ENCODE assay signal across 1 mouse cellular context in the genomic region with DNA sequence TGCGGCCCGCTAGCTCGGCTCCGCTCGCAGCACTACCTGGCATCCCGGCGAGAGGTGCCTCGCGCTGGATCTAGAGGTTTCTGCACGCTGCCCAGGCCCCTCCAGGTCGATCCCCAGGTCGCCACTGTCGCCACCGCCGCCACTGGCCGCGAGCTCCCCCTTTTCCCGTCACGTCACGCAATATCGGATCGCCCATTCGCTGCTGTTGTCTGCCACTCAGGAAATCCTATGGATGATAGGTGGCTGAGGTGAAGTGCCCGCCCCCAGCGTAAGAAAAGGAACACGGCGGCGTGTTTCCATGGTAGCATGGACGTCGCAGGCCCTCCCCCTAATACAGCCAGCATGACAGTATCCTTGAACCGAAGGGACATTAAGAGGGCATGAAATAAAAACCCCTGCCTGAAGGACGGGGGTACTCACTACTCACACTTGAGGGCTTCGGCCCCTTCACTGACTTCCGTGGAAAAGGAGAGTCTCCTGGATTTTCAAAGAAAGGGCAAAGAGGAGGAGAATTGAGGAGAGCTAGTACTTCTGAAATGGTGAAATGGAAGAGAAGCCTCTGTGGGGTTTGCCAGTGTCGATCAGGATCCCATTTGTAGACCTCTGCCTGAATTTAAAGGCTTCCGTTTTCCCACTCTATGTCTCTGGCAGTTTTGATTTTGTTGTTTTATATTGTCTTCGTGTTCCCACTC.
TF ChIP-seq lines count a peak whose summit lies in the region.

A gene (minus strand): TSS at position 172 of the 692 bp plus-strand sequence.

TF ChIP-seq in CH12.LX, 34 proteins besides CTCF, POLR2A, EP300 and RAD21 (continued from another document):
- TF ChIP-seq KAT2A (IDR thresholded peaks at IDR 0.05; ENCODE audit: insufficient replicate concordance, low read length) (no peak), IRF4 (IDR thresholded peaks at IDR 0.05; ENCODE audit: low read depth, low read length) (peak; percentile 5; the same call in 1 of the 2 replicates), RCOR1 (conservative IDR thresholded peaks at IDR 0.05; ENCODE audit: low read depth, low read length) (no peak), MAX (IDR thresholded peaks at IDR 0.05; ENCODE audit: low read length) (0 out of 2 replicates have a peak, but pooled peaks have one; percentile 4), MEF2A (IDR thresholded peaks at IDR 0.05; ENCODE audit: borderline replicate concordance, low read depth, low read length) (peak; percentile 24; the same call in 1 of the 2 replicates), JUND (conservative IDR thresholded peaks at IDR 0.05; ENCODE audit: low read depth, low read length) (no peak), MXI1 (IDR thresholded peaks at IDR 0.05; ENCODE audit: low read depth, low read length) (peak; percentile 88)
